9 mouse cellular contexts compared by ENCODE assay signal in genomic region chr7:141024865-141025838, GRCm38 (mm10). TPM values are rescaled to one million over a fixed set of nuclear protein-coding genes. Genes with fewer than 3 reads are reported as not detected.
DNase-seq lines count a peak whose midpoint lies in the region; ATAC-seq lines count a peak whose summit lies in the region.
"Had no signal": no experiment of that assay in that cellular context is flagged by ENCODE, and none has a peak within 500 bp of the region (broad histone marks: within the 10 kb centered on the region; RNA-seq: fewer than 3 reads in every experiment).

No protein-coding gene starts in this region.

- DNase-seq in heart, adult 11 months: no peak
- peak; percentile 86 for DNase-seq in Muller cell, postnatal 12 days (ENCODE audit: inconsistent ontology term)
- no peak for DNase-seq in cerebellum, adult 11-12 months
- DNase-seq in lung, postnatal 4 days: no peak
- no peak for DNase-seq in spleen, adult 12 weeks (ENCODE audit: low spot score)

- H3K4me3 ChIP-seq in heart, embryonic 11.5 days (ENCODE audit: low read depth, low read length): no peak overlapping the region
- no peak overlapping the region for H3K4me3 ChIP-seq in forebrain, embryonic 15.5 days
- H3K4me3 ChIP-seq in midbrain, embryonic 13.5 days (replicated peaks): no peak overlapping the region

- no peak overlapping the region for H3K27ac ChIP-seq in heart, embryonic 11.5 days (ENCODE audit: low read depth, low read length)
- H3K27ac ChIP-seq in forebrain, embryonic 15.5 days (replicated peaks): peak overlapping the region; percentile 67
- H3K27ac ChIP-seq in midbrain, embryonic 13.5 days: peak overlapping the region; percentile 79

- H3K9ac ChIP-seq in heart, embryonic 11.5 days (ENCODE audit: low read depth, low read length): no peak overlapping the region
- H3K9ac ChIP-seq in forebrain, embryonic 15.5 days (replicated peaks): no peak overlapping the region
- H3K9ac ChIP-seq in midbrain, embryonic 13.5 days (replicated peaks): no peak overlapping the region

- 0 out of 2 replicates have a peak, but pooled peaks have one; percentile 10 for ATAC-seq in heart, embryonic 11.5 days (replicated peaks; ENCODE audit: insufficient number of reproducible peaks, low FRiP score, low TSS enrichment)
- ATAC-seq in forebrain, embryonic 15.5 days (replicated peaks): peak; percentile 67
- peak; percentile 85 for ATAC-seq in midbrain, embryonic 13.5 days

- no peak overlapping the region for H3K4me2 ChIP-seq in heart, embryonic 11.5 days
- H3K4me2 ChIP-seq in forebrain, embryonic 15.5 days (replicated peaks): no peak overlapping the region
- no peak overlapping the region for H3K4me2 ChIP-seq in midbrain, embryonic 13.5 days (replicated peaks)

- no peaks in the 10 kb centered on the region for H3K27me3 ChIP-seq in heart, embryonic 11.5 days (ENCODE audit: control insufficient read depth, insufficient read depth, low read length)
- no peaks in the 10 kb centered on the region for H3K27me3 ChIP-seq in forebrain, embryonic 15.5 days
- no peaks in the 10 kb centered on the region for H3K27me3 ChIP-seq in midbrain, embryonic 13.5 days

- no peaks in the 10 kb centered on the region for H3K4me1 ChIP-seq in heart, embryonic 11.5 days (ENCODE audit: control insufficient read depth, insufficient read depth, low read length)
- peaks cover 13% of the 10 kb centered on the region for H3K4me1 ChIP-seq in forebrain, embryonic 15.5 days
- peaks cover 19% of the 10 kb centered on the region for H3K4me1 ChIP-seq in midbrain, embryonic 13.5 days (replicated peaks)

- H3K9me3 ChIP-seq in heart, embryonic 11.5 days (replicated peaks; ENCODE audit: control insufficient read depth, low read length): no peaks in the 10 kb centered on the region
- no peaks in the 10 kb centered on the region for H3K9me3 ChIP-seq in forebrain, embryonic 15.5 days
- no peaks in the 10 kb centered on the region for H3K9me3 ChIP-seq in midbrain, embryonic 13.5 days

- WGBS in heart, embryonic 11.5 days (ENCODE audit: insufficient replicate concordance): 52% methylated on average over 6 of the region's 6 CpGs
- WGBS in forebrain, embryonic 15.5 days: 8% methylated on average over 6 of the region's 6 CpGs
- 14% methylated on average over 6 of the region's 6 CpGs for WGBS in midbrain, embryonic 13.5 days

- no peaks in the 10 kb centered on the region for H3K36me3 ChIP-seq in heart, embryonic 11.5 days (ENCODE audit: control insufficient read depth, insufficient read depth, low read length)
- no peaks in the 10 kb centered on the region for H3K36me3 ChIP-seq in forebrain, embryonic 15.5 days
- H3K36me3 ChIP-seq in midbrain, embryonic 13.5 days: no peaks in the 10 kb centered on the region

RNA-seq across cellular contexts. Expression of gene Gm17387, which starts 3.8 kb away (rescaled TPM):
- polyA plus RNA-seq in heart, embryonic 11.5 days (2014; fragmentation: Nextera tagmentation; extraction: Ambion mirVana): not detected in 2 replicates
- not detected in 2 replicates for polyA plus RNA-seq in forebrain, embryonic 15.5 days (2015; fragmentation: Nextera tagmentation; extraction: Ambion mirVana)
- not detected in 2 replicates for polyA plus RNA-seq in midbrain, embryonic 13.5 days (2015; fragmentation: Nextera tagmentation; extraction: Ambion mirVana)
- polyA plus RNA-seq: limb, embryonic 11.5 days had no signal

RNA-seq across cellular contexts. Expression of gene Ifitm6, which starts 7.4 kb away (rescaled TPM):
- 0.26 TPM in 1 of 2 replicates, not detected in the other for polyA plus RNA-seq in heart, embryonic 11.5 days (2014; fragmentation: Nextera tagmentation; extraction: Ambion mirVana)
- polyA plus RNA-seq in forebrain, embryonic 15.5 days (2015; fragmentation: Nextera tagmentation; extraction: Ambion mirVana): not detected in 2 replicates
- 0.51 and 0.54 TPM in 2 replicates for polyA plus RNA-seq in midbrain, embryonic 13.5 days (2015; fragmentation: Nextera tagmentation; extraction: Ambion mirVana)
- polyA plus RNA-seq: limb, embryonic 11.5 days had no signal

RNA-seq across cellular contexts. Expression of gene Ifitm3, which starts 14.6 kb away (rescaled TPM):
- 32.5 and 36.2 TPM in 2 replicates for polyA plus RNA-seq in heart, embryonic 11.5 days (2014; fragmentation: Nextera tagmentation; extraction: Ambion mirVana)
- 21.7 and 24.9 TPM in 2 replicates for polyA plus RNA-seq in forebrain, embryonic 15.5 days (2015; fragmentation: Nextera tagmentation; extraction: Ambion mirVana)
- 22.6 and 26.2 TPM in 2 replicates for polyA plus RNA-seq in midbrain, embryonic 13.5 days (2015; fragmentation: Nextera tagmentation; extraction: Ambion mirVana)

RNA-seq across cellular contexts. Expression of gene B4galnt4, which starts 35.8 kb away (rescaled TPM):
- 1.4 and 2.6 TPM in 2 replicates for polyA plus RNA-seq in heart, embryonic 11.5 days (2014; fragmentation: Nextera tagmentation; extraction: Ambion mirVana)
- polyA plus RNA-seq in forebrain, embryonic 15.5 days (2015; fragmentation: Nextera tagmentation; extraction: Ambion mirVana): 47.3 and 50.0 TPM in 2 replicates
- polyA plus RNA-seq in midbrain, embryonic 13.5 days (2015; fragmentation: Nextera tagmentation; extraction: Ambion mirVana): 44.1 and 48.3 TPM in 2 replicates

RNA-seq across cellular contexts. Expression of gene Pkp3, which starts 52.9 kb away (rescaled TPM):
- polyA plus RNA-seq in heart, embryonic 11.5 days (2014; fragmentation: Nextera tagmentation; extraction: Ambion mirVana): 0.67 and 0.68 TPM in 2 replicates
- polyA plus RNA-seq in forebrain, embryonic 15.5 days (2015; fragmentation: Nextera tagmentation; extraction: Ambion mirVana): not detected in 2 replicates
- 0.14 and 0.15 TPM in 2 replicates for polyA plus RNA-seq in midbrain, embryonic 13.5 days (2015; fragmentation: Nextera tagmentation; extraction: Ambion mirVana)

Comparison
In these comparisons a context has a peak if more than half of its experiments do, and no peak if none do; other contexts are left out.
1. ATAC-seq: peak in every context shown above with its lines; median percentile 85 in midbrain, embryonic 13.5 days; 67 in forebrain, embryonic 15.5 days; 10 in heart, embryonic 11.5 days.